Mouse (Mus musculus): Measurements from ENCODE around the gene Cx3cr1.

DNA sequence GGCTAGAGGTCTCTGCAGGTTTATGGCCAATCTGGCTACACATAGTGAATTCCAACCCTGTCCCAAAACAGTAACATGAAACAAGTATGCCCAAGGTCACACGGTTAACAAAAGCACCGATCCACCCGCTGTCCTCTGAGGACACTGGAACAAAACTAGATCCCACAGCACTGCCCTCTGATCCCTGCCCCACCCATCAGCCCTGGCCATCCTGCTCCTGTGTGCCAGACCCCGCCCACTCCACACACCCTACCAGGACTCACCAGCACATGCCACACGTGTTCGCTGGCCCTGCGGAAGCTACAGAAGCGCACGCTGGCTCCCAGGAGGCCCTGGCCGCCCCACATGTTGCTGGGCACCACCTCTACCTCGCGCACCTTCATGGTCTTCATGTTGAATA, 137.3 kb downstream of the Cx3cr1 start:
- TF ChIP-seq CTCF (IDR thresholded peaks at IDR 0.05; ENCODE audit: borderline replicate concordance, extremely low read depth, insufficient read depth, insufficient read length): no peak
- no peak for TF ChIP-seq POLR2A (IDR thresholded peaks at IDR 0.05; ENCODE audit: borderline replicate concordance, extremely low read depth, insufficient read depth, insufficient read length, poor library complexity, severe bottlenecking)

All from brain, embryonic 14.5 days (tissue).